Mouse (Mus musculus) embryonic facial prominence, embryonic 15.5 days (tissue): ENCODE data around the gene Fam129a. TPM values are rescaled to one million over a fixed set of nuclear protein-coding genes. Genes with fewer than 3 reads are reported as not detected.

Experiments used
- ATAC-seq: fragments of 200-750 bp; cut with Nextera tagmentation; 2 replicates; pipeline ENCODE4 v1.8.0; 2017; ENCODE audit warnings: low read depth, moderate TSS enrichment; ENCODE audit not compliant: insufficient number of reproducible peaks, low FRiP score, low TSS enrichment
- H3K27ac ChIP-seq: fragments of 300-500 bp; sonication (generic); replicated peaks from 2 replicates; pipeline ENCODE4 v1.5.1; 2015; ENCODE audit warnings: mild to moderate bottlenecking, inconsistent platforms
- H3K27me3 ChIP-seq: fragments of 300-500 bp; sonication (generic); 2 replicates; pipeline ENCODE4 v1.6.1; 2015; ENCODE audit warnings: inconsistent platforms
- H3K36me3 ChIP-seq: fragments of 300-500 bp; sonication (generic); 2 replicates; pipeline ENCODE4 v1.6.1; 2015; ENCODE audit warnings: mild to moderate bottlenecking, inconsistent platforms
- H3K4me1 ChIP-seq: fragments of 300-500 bp; sonication (generic); 2 replicates; pipeline ENCODE4 v1.6.1; 2015; ENCODE audit warnings: inconsistent platforms
- H3K4me2 ChIP-seq: fragments of 300-500 bp; sonication (generic); replicated peaks from 2 replicates; pipeline ENCODE4 v1.6.1; 2015; ENCODE audit warnings: mild to moderate bottlenecking, inconsistent platforms
- H3K4me3 ChIP-seq: fragments of 300-500 bp; sonication (generic); replicated peaks from 2 replicates; pipeline ENCODE4 v1.5.1; 2015; ENCODE audit warnings: mild to moderate bottlenecking, inconsistent platforms
- H3K9ac ChIP-seq: fragments of 300-500 bp; sonication (generic); 2 replicates; pipeline ENCODE4 v1.6.1; 2015; ENCODE audit warnings: inconsistent platforms
- H3K9me3 ChIP-seq: fragments of 300-500 bp; sonication (generic); replicated peaks from 2 replicates; pipeline ENCODE4 v1.6.1; 2016; ENCODE audit warnings: inconsistent platforms
- WGBS: fragments of 180-500 bp; shearing (Covaris S2); methylation state at CpG from one replicate; pipeline ENCODE4 v1.1.7; 2015; 5-methylcytosine and 5-hydroxymethylcytosine counted together
- polyA plus RNA-seq: library from polyadenylated mRNA; unstranded; fragments of >200 nt; fragmentation: Nextera tagmentation; extraction: Ambion mirVana; gene quantifications from 2 replicates; pipeline ENCODE4 v1.2.1, GENCODE M21; 2015

Gene Fam129a
- 18.9 and 22.0 TPM in 2 replicates for polyA plus RNA-seq

- Histone ChIP-seq H3K4me3 (peak within 1 kb of the TSS; percentile 60), H3K9ac (peak within 1 kb of the TSS; percentile 62), H3K9me3 (no peaks in the 10 kb centered on the region), H3K27ac (peak within 1 kb of the TSS; percentile 34; the same call in 1 of the 2 replicates), H3K4me1 (peaks cover 19% of the 10 kb centered on the region), H3K4me2 (peak within 1 kb of the TSS; percentile 94), H3K36me3 (no peaks in the 10 kb centered on the region), H3K27me3 (0 out of 2 replicates have a peak, but pooled peaks cover 9% of the 10 kb centered on the region)
- WGBS = 4% methylated on average over 46 of the region's 46 CpGs
- peak; percentile 76 for ATAC-seq
These were observed at the start of gene Fam129a for GRCm38 (mm10) chr1:151570981-151571837. Gene Fam129a, plus strand, starts transcription at chr1:151571186.

GRCm38 (mm10) chr1:151526701-151527100 is 44.3 kb upstream of the Fam129a start:
- Histone ChIP-seq H3K27me3 (no peaks in the 10 kb centered on the region), H3K9me3 (no peaks in the 10 kb centered on the region), H3K4me3 (no peak overlapping the region), H3K9ac (no peak overlapping the region), H3K36me3 (no peaks in the 10 kb centered on the region), H3K27ac (peak overlapping the region; percentile 68), H3K4me2 (no peak overlapping the region), H3K4me1 (no peaks in the 10 kb centered on the region)
- ATAC-seq = 0 out of 2 replicates have a peak, but pooled peaks have one; percentile 43
- 46% methylated on average over 3 of the region's 3 CpGs for WGBS

- no peaks in the 10 kb centered on the region for H3K4me1 ChIP-seq
- H3K4me3 ChIP-seq = no peak overlapping the region
- H3K9me3 ChIP-seq = no peaks in the 10 kb centered on the region
- no peak for ATAC-seq
- WGBS = 71% methylated on average over 6 of the region's 6 CpGs
- H3K27ac ChIP-seq = no peak overlapping the region
- no peak overlapping the region for H3K4me2 ChIP-seq
- no peaks in the 10 kb centered on the region for H3K27me3 ChIP-seq
- no peaks in the 10 kb centered on the region for H3K36me3 ChIP-seq
- no peak overlapping the region for H3K9ac ChIP-seq
These were observed 27.0 kb upstream of the Fam129a start for GRCm38 (mm10) chr1:151543796-151544477.

- H3K36me3 ChIP-seq = no peaks in the 10 kb centered on the region
- no peaks in the 10 kb centered on the region for H3K9me3 ChIP-seq
- no peak overlapping the region for H3K9ac ChIP-seq
- H3K27ac ChIP-seq = no peak overlapping the region
- no peak overlapping the region for H3K4me3 ChIP-seq
- H3K4me1 ChIP-seq = peaks cover under 1% of the 10 kb centered on the region; the same call in 1 of the 2 replicates
- H3K4me2 ChIP-seq = no peak overlapping the region
- WGBS = 92% methylated on average over 3 of the region's 3 CpGs
- no peaks in the 10 kb centered on the region for H3K27me3 ChIP-seq
- ATAC-seq = no peak
These were observed 26.4 kb upstream of the Fam129a start for GRCm38 (mm10) chr1:151544581-151544980.

GRCm38 (mm10) chr1:151545571-151545970 is 25.4 kb upstream of the Fam129a start:
- H3K4me1 ChIP-seq = peaks cover 6% of the 10 kb centered on the region; the same call in 1 of the 2 replicates
- no peaks in the 10 kb centered on the region for H3K36me3 ChIP-seq
- no peak for ATAC-seq
- H3K4me2 ChIP-seq = no peak overlapping the region
- no peak overlapping the region for H3K9ac ChIP-seq
- no peak overlapping the region for H3K4me3 ChIP-seq
- no peaks in the 10 kb centered on the region for H3K27me3 ChIP-seq
- no peak overlapping the region for H3K27ac ChIP-seq
- no peaks in the 10 kb centered on the region for H3K9me3 ChIP-seq
- 80% methylated on average over 7 of the region's 7 CpGs for WGBS

- H3K36me3 ChIP-seq = no peaks in the 10 kb centered on the region
- no peak overlapping the region for H3K4me2 ChIP-seq
- WGBS = 42% methylated on average over 8 of the region's 8 CpGs
- ATAC-seq = no peak
- no peak overlapping the region for H3K4me3 ChIP-seq
- no peaks in the 10 kb centered on the region for H3K27me3 ChIP-seq
- H3K9ac ChIP-seq = no peak overlapping the region
- no peaks in the 10 kb centered on the region for H3K9me3 ChIP-seq
- peak overlapping the region; percentile 58 for H3K27ac ChIP-seq
- H3K4me1 ChIP-seq = peaks cover 6% of the 10 kb centered on the region; the same call in 1 of the 2 replicates
These were observed 21.9 kb upstream of the Fam129a start for GRCm38 (mm10) chr1:151548896-151549610.

GRCm38 (mm10) chr1:151549794-151550193 is 21.2 kb upstream of the Fam129a start:
- no peak for ATAC-seq
- no peaks in the 10 kb centered on the region for H3K36me3 ChIP-seq
- H3K27me3 ChIP-seq = no peaks in the 10 kb centered on the region
- H3K4me3 ChIP-seq = no peak overlapping the region
- H3K4me2 ChIP-seq = no peak overlapping the region
- H3K4me1 ChIP-seq = peaks cover 6% of the 10 kb centered on the region; the same call in 1 of the 2 replicates
- 48% methylated on average over 7 of the region's 7 CpGs for WGBS
- H3K9me3 ChIP-seq = no peaks in the 10 kb centered on the region
- H3K9ac ChIP-seq = no peak overlapping the region
- peak overlapping the region; percentile 58 for H3K27ac ChIP-seq

- H3K4me3 ChIP-seq = no peak overlapping the region
- no peaks in the 10 kb centered on the region for H3K36me3 ChIP-seq
- H3K9ac ChIP-seq = no peak overlapping the region
- H3K9me3 ChIP-seq = no peaks in the 10 kb centered on the region
- peaks cover 6% of the 10 kb centered on the region; the same call in 1 of the 2 replicates for H3K4me1 ChIP-seq
- ATAC-seq = no peak
- no peak overlapping the region for H3K4me2 ChIP-seq
- no peaks in the 10 kb centered on the region for H3K27me3 ChIP-seq
- no peak overlapping the region for H3K27ac ChIP-seq
- WGBS = 52% methylated on average over 19 of the region's 19 CpGs
These were observed 20.2 kb upstream of the Fam129a start for GRCm38 (mm10) chr1:151550587-151551479.

- no peak overlapping the region for H3K4me2 ChIP-seq
- no peak overlapping the region for H3K9ac ChIP-seq
- 55% methylated on average over 11 of the region's 11 CpGs for WGBS
- ATAC-seq = no peak
- no peaks in the 10 kb centered on the region for H3K4me1 ChIP-seq
- H3K27ac ChIP-seq = no peak overlapping the region
- H3K9me3 ChIP-seq = no peaks in the 10 kb centered on the region
- H3K36me3 ChIP-seq = no peaks in the 10 kb centered on the region
- no peak overlapping the region for H3K4me3 ChIP-seq
- H3K27me3 ChIP-seq = no peaks in the 10 kb centered on the region
These were observed 10.4 kb upstream of the Fam129a start for GRCm38 (mm10) chr1:151560536-151560935.

GRCm38 (mm10) chr1:151563401-151563800 is 7.6 kb upstream of the Fam129a start:
- Histone ChIP-seq H3K4me1 (no peaks in the 10 kb centered on the region), H3K9ac (no peak overlapping the region), H3K4me2 (no peak overlapping the region), H3K4me3 (no peak overlapping the region), H3K27ac (no peak overlapping the region), H3K36me3 (no peaks in the 10 kb centered on the region), H3K27me3 (no peaks in the 10 kb centered on the region), H3K9me3 (no peaks in the 10 kb centered on the region)
- 65% methylated on average over 5 of the region's 5 CpGs for WGBS
- no peak for ATAC-seq
